Mouse (Mus musculus) spleen, adult 2 months (tissue): Measurements from ENCODE around the gene Psapl1.

Source experiments
- CTCF ChIP-seq: fragments of 200-500 bp; IDR thresholded peaks from 2 replicates; pipeline ENCODE4 v1.5.1; 2011; ENCODE audit warnings: mild to moderate bottlenecking, inconsistent platforms; ENCODE audit not compliant: insufficient read depth, insufficient read length, insufficient replicate concordance; ENCODE audit errors: extremely low read depth
- POLR2A ChIP-seq: fragments of 200-500 bp; IDR thresholded peaks from 2 replicates; pipeline ENCODE4 v1.6.1; 2011; ENCODE audit warnings: low read depth, low read length, inconsistent platforms

DNA sequence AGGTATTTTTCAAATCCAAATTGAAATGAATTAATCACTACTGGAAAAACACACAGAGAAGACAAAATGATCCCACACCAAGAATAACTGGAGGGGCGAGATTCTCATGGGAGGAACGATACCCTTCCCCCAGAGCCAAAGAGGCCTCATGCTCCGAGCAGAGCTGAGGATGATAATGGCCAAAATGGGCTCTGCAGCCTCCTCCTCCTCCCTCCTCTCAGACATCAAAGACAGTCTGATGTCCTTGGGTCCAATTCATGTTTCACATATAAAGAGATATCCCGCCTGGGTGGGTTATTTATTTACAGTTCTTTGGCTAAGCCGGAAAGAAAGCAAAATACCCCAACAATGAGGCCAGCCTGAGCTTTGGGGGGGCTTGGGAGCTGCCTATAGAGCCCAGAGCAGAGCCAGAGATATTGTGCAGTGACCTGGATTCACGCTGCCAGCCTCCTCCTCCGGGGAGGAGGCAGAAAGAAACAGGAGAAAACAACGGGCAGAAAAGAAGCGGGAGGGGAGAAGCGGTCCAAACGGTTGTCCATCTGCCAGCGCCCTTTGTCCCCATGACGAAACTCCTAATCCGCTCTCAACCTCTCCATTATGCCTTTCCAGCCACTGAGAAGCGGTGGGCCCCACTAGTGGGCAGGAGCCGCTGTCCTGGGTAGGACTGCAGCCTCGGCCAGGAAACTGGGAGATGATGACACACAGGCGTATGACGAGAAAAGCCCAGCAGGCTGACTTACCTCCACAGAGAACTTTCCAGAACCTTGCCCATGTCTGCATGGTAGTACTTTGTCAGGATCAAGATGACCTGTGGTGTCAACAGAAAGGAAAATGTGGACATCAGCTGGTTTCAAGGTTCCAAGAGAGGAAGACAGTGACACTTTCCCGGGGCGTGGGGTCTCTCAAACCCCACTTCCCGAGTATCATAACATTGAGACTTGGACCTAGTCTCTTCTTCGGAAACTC is 24.9 kb downstream of the Psapl1 start:
- TF ChIP-seq POLR2A (no peak), CTCF (no peak)
